Mouse (Mus musculus) bone marrow macrophage, adult 2 months (primary cell): ENCODE results near the gene Kank2. TPM values are rescaled to one million over a fixed set of nuclear protein-coding genes. Genes with fewer than 3 reads are reported as not detected.
"Not testable (repeated sequence)": the region's sequence is repeated elsewhere in the genome, so short reads cannot be mapped to it uniquely, and the experiment has no call there.

Experiments used
- H3K27ac ChIP-seq: 2 replicates; pipeline ENCODE4 v1.5.1; 2012; ENCODE audit warnings: low read depth, low read length; ENCODE audit not compliant: insufficient read depth
- H3K4me1 ChIP-seq: 2 replicates; pipeline ENCODE4 v1.6.1; 2012; ENCODE audit warnings: low read length; ENCODE audit not compliant: control insufficient read depth, insufficient read depth
- H3K4me3 ChIP-seq: 2 replicates; pipeline ENCODE4 v1.5.1; 2012; ENCODE audit warnings: mild to moderate bottlenecking, low read length, moderate library complexity; ENCODE audit not compliant: insufficient read depth
- CTCF ChIP-seq: IDR thresholded peaks from 2 replicates; pipeline ENCODE4 v1.5.1; 2012; ENCODE audit warnings: low read depth, mild to moderate bottlenecking, low read length, moderate library complexity
- POLR2A ChIP-seq: IDR thresholded peaks from 2 replicates; pipeline ENCODE4 v1.6.1; 2012; ENCODE audit warnings: mild to moderate bottlenecking, low read depth, low read length, borderline replicate concordance
- polyA plus RNA-seq: library from polyadenylated mRNA; stranded (reverse); fragments of >200 nt; gene quantifications from 2 replicates; pipeline ENCODE4 v1.2.4, GENCODE M21; 2012; ENCODE audit not compliant: missing spikeins, insufficient read depth, insufficient read length

Gene Kank2
- polyA plus RNA-seq, 1 experiment, result 12.3 TPM

DNA sequence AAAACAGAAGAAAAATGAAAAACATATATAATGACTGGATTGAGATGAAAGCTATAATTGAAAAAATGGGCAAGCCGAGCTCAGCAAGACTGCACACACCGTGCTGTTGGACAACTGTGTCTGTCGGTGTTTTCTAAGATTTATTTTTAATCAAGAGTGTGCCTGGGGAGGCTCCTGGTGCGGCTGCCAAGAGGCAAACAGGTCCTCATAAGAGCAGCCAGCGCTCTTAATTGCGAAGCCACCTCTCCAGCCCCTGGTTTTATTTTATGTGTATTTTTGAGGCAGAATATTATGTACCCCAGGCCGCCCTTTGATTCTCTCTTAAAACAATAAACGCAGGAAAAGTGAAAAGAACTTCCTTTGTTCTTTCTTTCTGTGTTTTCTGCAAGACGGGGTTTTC lies 10.3 kb downstream of the Kank2 start:
- Histone ChIP-seq H3K4me3 (no peak overlapping the region), H3K27ac (no peak overlapping the region), H3K4me1 (peaks cover 9% of the 10 kb centered on the region)
- no peak for TF ChIP-seq CTCF
- TF ChIP-seq POLR2A, result no peak

DNA sequence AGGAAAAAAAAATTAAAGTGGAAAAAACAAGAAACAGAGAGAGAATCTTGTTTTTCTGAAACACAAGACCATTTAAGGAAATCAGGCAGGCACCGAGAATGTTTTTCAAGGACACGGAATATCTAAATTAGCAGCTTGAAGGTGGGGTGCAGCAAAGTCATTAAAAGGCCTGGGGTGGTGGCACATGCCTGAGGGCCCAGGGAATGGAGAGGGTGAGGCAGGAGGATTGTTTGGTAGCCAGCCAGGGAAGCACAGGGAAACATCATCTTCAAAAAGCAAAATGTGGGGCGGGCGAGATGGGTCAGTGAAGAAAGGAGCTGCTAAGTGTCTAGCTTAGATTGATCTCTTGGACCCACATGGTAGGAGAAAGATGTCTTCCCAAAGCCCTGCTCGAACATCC lies 10.9 kb downstream of the Kank2 start:
- H3K4me1 ChIP-seq, result peaks cover 5% of the 10 kb centered on the region
- TF ChIP-seq POLR2A, result no peak
- TF ChIP-seq CTCF, result no peak
- no peak overlapping the region for H3K27ac ChIP-seq
- no peak overlapping the region for H3K4me3 ChIP-seq

DNA sequence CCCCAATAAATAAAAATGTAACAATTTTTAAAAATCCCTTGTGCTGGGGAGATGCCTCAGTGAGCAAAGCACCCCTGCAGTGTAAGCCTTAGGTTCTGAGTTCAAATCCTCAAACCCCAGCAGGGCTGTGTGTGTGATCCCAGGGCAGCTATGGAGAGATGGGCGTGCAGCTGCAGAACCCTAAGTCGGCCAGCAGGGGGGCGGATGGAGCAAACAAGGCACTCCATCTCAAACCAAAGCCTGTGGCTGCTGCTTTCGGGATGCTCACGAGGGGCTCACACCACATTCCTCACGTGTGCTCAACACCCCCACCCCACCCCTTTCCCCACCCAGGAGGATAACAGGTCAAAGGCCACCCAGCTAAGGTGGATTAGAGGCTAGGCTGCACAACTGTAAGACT lies 11.6 kb downstream of the Kank2 start:
- no peak overlapping the region for H3K4me3 ChIP-seq
- TF ChIP-seq CTCF, result peak; percentile 41
- TF ChIP-seq POLR2A, result no peak
- no peak overlapping the region for H3K27ac ChIP-seq
- H3K4me1 ChIP-seq, result no peaks in the 10 kb centered on the region

DNA sequence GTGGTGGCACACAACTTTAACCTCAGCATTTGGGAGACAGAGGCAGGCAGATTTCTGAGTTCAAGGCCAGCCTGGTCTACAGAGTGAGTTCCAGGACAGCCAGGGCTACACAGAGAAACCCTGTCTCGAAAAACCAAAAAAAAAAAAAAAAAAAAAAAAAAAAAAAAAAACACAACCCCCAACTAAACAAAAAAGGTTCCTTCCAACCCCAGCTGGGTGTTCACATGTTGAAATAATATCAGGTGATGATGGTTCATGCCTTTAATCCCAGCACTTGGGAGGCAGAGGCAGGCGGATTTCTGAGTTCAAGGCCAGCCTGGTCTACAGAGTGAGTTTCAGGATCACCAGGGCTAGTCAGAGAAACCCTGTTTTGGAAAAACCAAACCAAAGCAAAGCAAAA lies 12.2 kb downstream of the Kank2 start:
- not testable (repeated sequence) for H3K27ac ChIP-seq, H3K4me1 ChIP-seq, H3K4me3 ChIP-seq

DNA sequence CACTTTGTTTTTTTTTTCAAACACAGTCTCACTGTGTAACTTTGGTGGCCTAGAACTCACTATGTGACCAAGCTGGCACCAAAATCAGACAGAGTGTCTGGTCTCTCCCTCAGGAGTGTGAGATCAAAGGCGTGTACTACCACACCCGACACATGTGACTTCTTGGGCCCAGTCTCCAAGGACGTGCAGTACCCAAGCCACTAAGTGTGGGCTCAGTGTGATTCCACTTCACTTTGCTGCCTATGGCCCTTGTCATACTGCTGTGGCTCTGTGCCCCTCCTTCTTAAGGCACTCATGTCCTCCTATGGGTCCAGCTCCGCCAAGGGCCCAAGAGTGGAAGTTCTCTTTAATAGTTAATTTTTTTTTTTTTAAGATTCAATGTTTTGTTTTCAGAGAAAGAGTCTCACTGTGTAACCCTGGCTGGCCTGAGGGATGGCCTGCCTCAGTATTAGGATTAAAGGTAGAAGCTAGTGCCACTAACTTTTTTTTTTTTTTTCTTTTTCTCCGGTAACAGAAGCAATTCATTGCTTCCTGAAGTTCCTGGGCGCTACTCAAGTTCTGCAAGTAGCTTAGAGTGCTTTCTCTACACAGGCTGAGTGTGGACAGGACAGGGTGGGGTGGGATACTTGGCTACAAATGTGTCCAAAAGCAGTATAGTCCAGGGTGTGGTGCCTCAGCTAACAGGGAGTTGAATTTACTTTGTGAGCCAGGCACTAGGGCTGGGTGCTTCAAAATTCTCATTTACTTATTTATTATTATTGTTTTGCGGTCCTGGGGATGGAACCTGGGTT lies 13.8 kb downstream of the Kank2 start:
- TF ChIP-seq CTCF, result no peak
- no peak for TF ChIP-seq POLR2A
- no peaks in the 10 kb centered on the region for H3K4me1 ChIP-seq
- no peak overlapping the region for H3K4me3 ChIP-seq
- H3K27ac ChIP-seq, result no peak overlapping the region

DNA sequence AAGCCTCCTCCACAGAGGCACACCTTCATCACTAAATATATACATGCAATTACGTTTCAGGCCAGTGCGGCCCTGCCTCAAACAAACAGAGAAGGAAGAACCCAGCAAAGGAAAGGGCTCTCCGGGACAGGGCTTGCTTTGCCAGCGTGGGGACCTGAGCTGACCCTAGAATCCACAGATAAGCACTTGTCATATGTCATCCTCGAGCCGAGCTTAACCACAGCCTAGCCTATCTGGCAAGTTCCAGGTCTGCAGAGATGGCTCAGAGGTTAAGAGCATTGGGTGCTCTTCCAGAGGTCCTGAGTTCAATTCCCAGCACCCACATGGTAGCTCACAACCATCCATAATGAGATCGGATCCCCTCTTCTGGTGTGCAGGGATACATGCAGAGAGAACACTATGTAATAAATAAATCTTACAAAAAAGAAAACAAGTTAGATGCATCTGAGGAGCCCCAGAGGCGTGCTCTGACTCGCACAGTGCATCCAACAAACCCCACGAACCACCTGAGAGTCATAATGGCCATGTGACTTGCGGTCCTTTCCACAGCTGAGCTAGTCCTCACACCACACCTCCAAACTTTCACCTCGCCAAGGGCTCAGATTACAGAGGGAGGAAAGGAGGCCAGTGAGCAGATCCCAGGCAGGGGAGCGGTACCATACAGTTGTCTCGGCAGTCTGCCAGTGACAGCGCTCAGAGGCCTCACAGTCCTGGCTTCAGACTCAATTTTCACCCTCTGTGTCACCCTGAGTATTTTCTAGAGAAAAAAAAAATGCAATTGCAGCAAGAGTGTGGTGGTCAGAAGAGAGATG lies 16.7 kb downstream of the Kank2 start:
- Histone ChIP-seq H3K27ac (no peak overlapping the region), H3K4me1 (no peaks in the 10 kb centered on the region), H3K4me3 (no peak overlapping the region)
- no peak for TF ChIP-seq CTCF
- TF ChIP-seq POLR2A, result no peak

DNA sequence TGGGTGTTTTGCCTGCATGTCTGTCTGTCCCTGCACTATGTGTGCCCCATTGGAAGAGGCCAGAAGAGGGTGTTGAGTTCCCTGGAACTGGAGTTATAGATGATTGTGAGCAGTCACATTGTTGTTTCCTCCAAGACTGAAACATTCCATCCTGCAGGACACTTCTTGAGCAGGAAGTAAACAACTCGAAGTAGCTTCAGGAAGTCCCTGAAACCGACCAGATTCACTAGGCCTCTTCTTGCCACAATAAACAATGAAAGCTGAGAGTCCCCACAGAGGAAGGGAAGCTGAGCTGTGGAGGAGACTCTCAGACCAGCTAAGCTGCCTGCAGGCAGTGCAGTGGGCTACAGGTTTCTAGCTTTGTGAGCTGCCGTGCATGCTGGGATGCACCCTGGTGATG lies 20.8 kb downstream of the Kank2 start:
- no peak overlapping the region for H3K27ac ChIP-seq
- TF ChIP-seq CTCF, result no peak
- no peak for TF ChIP-seq POLR2A
- no peak overlapping the region for H3K4me3 ChIP-seq
- H3K4me1 ChIP-seq, result no peaks in the 10 kb centered on the region

DNA sequence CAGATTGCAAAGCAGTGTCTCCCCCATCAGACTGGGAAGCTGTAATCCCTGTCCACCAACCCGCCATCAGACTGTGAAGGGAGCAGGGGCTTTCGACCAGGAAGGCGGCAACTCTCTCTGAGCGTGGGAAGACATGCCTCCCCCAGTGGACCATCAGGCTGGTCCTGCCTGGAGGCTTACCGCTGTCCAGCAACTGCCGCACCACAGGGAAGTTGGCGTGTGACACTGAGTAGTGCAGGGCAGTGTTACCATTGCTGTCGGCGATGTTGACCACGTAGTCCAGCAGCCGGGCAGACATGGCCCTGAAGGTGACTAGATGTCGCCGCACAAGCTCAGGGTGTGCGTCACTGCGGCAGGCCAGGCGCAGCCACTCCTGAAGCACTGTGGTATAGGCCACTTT lies 24.2 kb downstream of the Kank2 start:
- Histone ChIP-seq H3K4me1 (no peaks in the 10 kb centered on the region), H3K27ac (no peak overlapping the region), H3K4me3 (no peak overlapping the region)
- TF ChIP-seq CTCF, result no peak

DNA sequence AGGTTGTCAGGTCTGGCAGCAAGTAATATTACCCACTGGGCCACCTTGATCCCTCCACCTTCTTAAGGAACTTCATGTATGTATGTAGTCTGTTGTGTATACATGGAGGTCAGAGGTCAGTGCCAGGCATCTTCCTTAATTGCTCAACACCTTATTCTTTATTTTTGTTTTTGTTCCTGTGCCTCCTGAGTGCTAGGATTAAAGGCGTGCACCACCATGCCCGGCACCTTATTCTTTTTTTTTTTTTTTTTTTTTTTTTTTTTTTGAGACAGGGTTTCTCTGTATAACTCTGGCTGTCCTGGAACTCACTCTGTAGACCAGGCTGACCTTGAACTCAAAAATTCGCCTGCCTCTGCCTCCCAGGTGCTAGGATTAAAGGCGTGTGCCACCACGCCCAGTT lies 25.1 kb downstream of the Kank2 start:
- H3K4me1 ChIP-seq, H3K27ac ChIP-seq, H3K4me3 ChIP-seq: not testable (repeated sequence)

DNA sequence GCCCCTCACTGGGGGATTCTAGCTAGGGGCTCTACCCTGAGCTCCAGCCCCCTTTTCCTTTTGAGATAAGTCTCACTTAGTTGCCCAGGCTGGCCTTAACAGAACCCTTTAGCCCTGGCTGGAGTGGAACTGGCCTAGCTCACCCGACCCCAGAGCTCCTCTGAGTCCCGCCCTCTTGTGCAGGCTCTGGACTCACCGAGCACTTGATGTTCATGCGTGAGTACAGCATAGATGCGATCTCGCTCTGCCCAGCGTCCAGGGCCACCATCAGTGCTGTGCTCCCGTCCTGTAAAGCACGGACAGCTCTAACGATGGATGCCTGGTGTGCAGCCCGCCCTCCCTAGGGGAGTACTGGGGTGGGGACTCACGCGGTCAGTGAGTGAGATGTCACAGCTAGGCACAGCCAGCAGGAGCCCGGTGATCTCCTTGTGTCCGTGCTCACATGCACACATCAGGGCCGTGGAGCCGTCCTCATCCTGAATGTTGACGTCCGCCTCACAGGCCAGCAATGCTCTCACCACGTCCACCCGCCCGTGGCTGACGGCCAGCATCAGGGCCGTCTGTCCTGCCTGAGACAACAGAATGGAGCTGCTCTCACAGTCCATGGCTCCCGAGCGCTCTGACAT lies 28.9 kb downstream of the Kank2 start:
- H3K27ac ChIP-seq, result no peak overlapping the region
- TF ChIP-seq CTCF (no peak), POLR2A (no peak)

More for the DNA sequence above, 28.9 kb downstream of the Kank2 start:
- H3K4me1 ChIP-seq, result no peaks in the 10 kb centered on the region
- no peak overlapping the region for H3K4me3 ChIP-seq
